Mouse (Mus musculus) B cell, adult (primary cell): ENCODE measurements around the gene Mllt3. TPM values are rescaled to one million over a fixed set of nuclear protein-coding genes. Genes with fewer than 3 reads are reported as not detected.

Experiments used
- total RNA-seq: library from RNA; stranded (reverse); gene quantifications from 4 replicates; pipeline ENCODE4 v1.2.4, GENCODE M21; 2023; ENCODE audit not compliant: inconsistent age

Mllt3 gene
- 17.1 to 24.4 TPM (median 22.9 TPM) in 4 replicates for total RNA-seq

DNA sequence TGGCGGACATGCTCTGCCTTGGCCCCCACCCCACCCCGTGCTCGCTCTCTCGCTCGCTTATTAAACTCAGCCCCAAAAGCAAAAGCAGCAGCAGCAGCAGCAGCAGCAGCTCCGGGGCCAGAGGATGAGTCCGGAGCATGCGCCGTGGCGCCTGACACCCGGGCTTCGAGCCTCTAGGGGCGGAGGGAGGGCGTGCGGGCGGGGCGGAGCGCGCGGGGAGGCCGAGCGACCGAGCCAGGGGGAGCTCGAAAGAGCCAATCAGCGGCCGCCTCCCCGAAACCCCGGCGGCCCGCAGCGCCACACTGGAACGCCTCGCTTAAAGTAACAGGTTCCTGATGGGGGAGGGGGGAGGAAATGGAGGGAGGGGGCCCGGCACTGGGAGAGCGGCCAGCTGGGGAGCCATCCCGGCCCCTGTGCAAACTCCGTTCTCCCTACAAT lies at the start of gene Mllt3:
Mllt3 (minus strand) TSS at position 149 of the 438 bp plus-strand sequence.

Other genes with a start within 250 kb of the Mllt3 start
- 7.9 to 17.3 TPM (median 15.3 TPM) in 4 replicates for gene Focad, start 61.3 kb upstream of the Mllt3 start, total RNA-seq